Mouse (Mus musculus) embryo, embryonic 11 days (tissue): Measurements from ENCODE around the gene Mybphl.

Experiments
- DNase-seq: peaks from one replicate; pipeline ENCODE4 v3.0.0-alpha.2; 2015

Gene Mybphl

GRCm38 (mm10) chr3:108411026-108411753 is 46.5 kb downstream of the Mybphl start:
- DNase-seq, result no peak

DNA sequence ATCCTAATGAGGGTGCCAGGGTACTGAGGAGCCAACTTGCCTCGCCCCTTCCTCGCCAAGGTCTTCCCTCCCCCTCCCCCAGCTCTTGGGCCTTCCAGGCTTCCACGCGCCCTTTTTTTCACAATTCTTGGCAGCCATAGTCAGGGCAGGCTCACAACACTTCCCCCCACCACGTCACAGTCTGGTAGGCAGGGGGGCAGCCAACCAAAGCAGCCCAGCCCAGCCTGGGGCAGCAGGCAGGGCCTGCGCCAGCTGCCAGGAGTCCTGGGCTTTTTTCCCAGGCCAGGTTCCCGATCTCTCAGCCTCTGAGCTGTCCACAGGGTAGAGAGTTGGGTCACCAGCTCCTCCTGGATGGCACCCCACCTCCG is 47.0 kb downstream of the Mybphl start:
- DNase-seq, result peak; percentile 50

DNA sequence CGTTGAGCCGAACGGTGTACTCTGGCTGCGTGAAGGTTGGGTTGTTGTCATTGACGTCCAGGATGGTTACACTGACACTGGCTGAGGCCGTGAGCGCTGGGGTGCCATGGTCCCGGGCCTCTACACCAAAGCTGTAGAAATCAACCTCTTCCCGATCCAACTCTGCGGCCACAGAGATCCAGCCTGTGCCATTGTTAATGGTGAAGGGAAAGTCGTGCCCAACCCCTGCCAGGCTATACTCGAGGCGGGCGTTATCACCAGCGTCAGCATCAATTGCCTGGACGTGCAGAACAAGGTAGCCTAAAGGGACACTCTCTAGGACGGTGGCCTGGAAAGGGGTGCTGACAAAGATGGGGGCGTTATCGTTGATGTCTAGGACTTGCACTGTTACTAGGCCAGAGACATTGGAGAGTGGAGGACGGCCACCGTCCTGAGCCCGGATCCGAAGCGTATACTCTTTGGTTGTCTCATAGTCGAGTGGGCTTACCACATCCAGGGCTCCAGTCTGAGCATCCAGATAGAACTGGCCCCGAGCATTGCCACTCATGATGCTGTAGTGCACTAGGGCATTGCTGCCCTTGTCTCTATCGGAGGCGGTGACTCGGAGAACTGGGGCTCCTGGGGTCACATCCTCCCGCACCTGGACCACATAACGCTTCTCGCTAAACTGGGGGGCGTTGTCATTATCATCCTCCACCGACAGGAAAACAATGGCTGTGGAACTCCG is 49.1 kb downstream of the Mybphl start:
- no peak for DNase-seq

- DNase-seq, result peak; percentile 63
These were observed 50.4 kb downstream of the Mybphl start, which contains the start of gene Celsr2 for GRCm38 (mm10) chr3:108414857-108415830. TSS of gene Celsr2 (minus strand) at chr3:108415552.

GRCm38 (mm10) chr3:108415831-108416223 is 51.1 kb downstream of the Mybphl start:
- DNase-seq, result peak; percentile 95

DNA sequence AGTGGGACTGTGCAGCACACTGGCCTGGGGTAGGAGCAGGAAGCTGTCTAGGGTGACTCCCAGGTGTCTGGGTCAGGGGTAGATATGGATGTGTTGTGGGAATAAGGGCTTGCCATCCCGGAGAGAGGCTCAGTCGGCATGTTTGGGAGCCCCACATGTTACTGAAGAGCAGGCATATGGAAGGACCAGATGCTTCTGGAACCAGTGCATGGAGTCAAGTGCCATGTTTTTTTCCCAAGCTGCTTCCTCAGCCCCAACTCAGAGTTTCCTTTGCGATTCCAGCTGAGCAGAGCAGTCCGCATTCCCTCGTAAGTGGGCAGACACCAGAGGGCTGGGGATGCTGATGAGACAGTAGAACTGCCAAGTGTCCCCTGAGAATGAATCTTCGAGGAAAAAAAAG is 58.3 kb downstream of the Mybphl start:
- no peak for DNase-seq

DNA sequence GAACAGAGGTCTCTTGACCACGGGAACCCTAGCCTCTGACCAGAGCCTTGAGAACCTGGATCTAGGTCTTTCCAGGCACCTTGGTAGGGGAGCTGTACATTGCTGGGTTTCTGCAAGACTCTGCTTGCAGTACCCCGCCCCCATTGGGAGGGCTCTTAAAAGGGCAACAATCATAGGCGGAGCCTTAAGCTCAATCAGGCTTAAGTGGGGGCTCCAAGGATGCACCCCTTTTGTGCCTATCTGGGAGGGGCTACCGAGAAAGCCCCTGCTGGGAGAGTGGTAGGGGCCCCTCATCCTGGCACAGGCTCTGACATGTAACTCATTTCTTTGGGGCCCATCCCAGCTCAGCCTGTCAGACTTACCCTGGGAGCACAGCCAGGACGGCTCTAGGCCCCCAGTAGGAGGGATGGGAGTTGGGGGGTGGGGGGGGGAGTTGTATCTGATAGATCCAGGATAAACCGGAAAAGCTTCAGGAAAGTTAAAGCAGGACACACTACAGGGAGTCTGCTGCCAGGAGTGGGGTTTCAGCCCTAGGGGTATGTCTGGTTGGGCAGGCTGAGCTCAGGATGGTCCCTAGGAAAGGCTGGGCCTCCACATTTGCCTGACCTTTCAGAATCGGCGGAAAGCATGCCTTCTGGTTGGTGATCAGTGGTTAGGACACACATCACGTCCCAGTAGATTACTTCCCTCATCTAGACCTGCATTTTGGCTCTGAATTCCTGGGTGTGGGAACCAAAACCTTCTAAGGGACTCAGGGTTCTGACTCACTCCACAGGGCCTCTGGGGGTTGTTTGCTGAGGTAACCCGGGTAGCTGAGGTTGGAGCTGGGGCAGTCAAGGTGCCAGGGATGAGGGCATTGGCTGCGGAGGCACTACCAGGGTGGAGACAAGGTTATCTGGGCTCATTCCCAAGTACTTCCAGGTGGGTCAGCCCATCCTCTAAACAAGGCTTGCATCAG is 59.4 kb downstream of the Mybphl start:
- DNase-seq, result peak; percentile 76

GRCm38 (mm10) chr3:108424944-108425623 is 60.4 kb downstream of the Mybphl start:
- peak; percentile 25 for DNase-seq

DNA sequence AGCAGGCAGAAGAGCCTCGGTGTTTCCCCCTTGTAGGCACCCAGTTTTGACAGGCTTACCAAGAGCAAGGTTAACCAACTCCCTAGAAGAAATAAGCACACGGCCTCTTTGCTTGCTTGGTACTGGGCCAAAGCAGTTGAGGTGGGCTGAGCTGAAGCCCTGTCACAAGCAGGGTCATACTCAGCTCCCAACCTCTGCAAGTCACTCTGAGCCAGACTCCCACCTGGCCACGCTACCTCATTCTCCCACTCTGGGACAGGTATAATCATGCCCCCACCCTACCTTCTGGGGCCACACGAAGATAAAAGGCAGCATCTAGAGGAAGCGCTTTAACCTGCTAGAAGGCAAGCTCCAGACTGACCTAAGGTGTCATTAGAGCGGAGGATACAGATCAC is 60.9 kb downstream of the Mybphl start:
- no peak for DNase-seq
